Mouse (Mus musculus): ENCODE data around the gene Bmp6. TPM values are rescaled to one million over a fixed set of nuclear protein-coding genes. Genes with fewer than 3 reads are reported as not detected.
A peak's percentile ranks its signal among the peaks of the same experiment; 100 is the strongest.

Gene Bmp6
- polyA plus RNA-seq, 1 experiment from 2014 or later = 0.31 TPM

GRCm38 (mm10) chr13:38345431-38345820 is 519 bp downstream of the Bmp6 start:
- Histone ChIP-seq H3K4me2 (ENCODE audit: low read depth, low read length) (peak overlapping the region; percentile 68), H3K27me3 (ENCODE audit: insufficient read depth, low read length) (peaks cover 47% of the 10 kb centered on the region), H3K36me3 (replicated peaks; ENCODE audit: insufficient read depth, low read length) (no peaks in the 10 kb centered on the region), H3K27ac (ENCODE audit: low read depth) (no peak overlapping the region), H3K4me3 (ENCODE audit: low read depth, low read length) (peak overlapping the region; percentile 42), H3K4me1 (ENCODE audit: insufficient read depth) (peaks cover 12% of the 10 kb centered on the region), H3K9ac (replicated peaks) (no peak overlapping the region), H3K9me3 (ENCODE audit: low read length) (no peaks in the 10 kb centered on the region)
- ATAC-seq (no peak), DNase-seq (no peak)
- TF ChIP-seq CTCF (IDR thresholded peaks at IDR 0.05; ENCODE audit: low read depth) (no peak), EP300 (IDR thresholded peaks at IDR 0.05; ENCODE audit: low read depth) (no peak)
- 4% methylated on average over 23 of the region's 32 CpGs for WGBS (ENCODE audit: insufficient replicate concordance)

- no peak overlapping the region for H3K27ac ChIP-seq (ENCODE audit: low read depth)
- TF ChIP-seq CTCF (IDR thresholded peaks at IDR 0.05; ENCODE audit: low read depth) (no peak), EP300 (IDR thresholded peaks at IDR 0.05; ENCODE audit: low read depth) (no peak)
- no peaks in the 10 kb centered on the region for H3K9me3 ChIP-seq (ENCODE audit: low read length)
- no peaks in the 10 kb centered on the region for H3K36me3 ChIP-seq (replicated peaks; ENCODE audit: insufficient read depth, low read length)
- WGBS (ENCODE audit: insufficient replicate concordance) = under 1% methylated on average over 46 of the region's 63 CpGs
- no peak for ATAC-seq
- H3K4me2 ChIP-seq (ENCODE audit: low read depth, low read length) = peak overlapping the region; percentile 68
- peaks cover 12% of the 10 kb centered on the region for H3K4me1 ChIP-seq (ENCODE audit: insufficient read depth)
- peak; percentile 19 for DNase-seq
- H3K4me3 ChIP-seq (ENCODE audit: low read depth, low read length) = peak overlapping the region; percentile 42
- no peak overlapping the region for H3K9ac ChIP-seq (replicated peaks)
- H3K27me3 ChIP-seq (ENCODE audit: insufficient read depth, low read length) = peaks cover 47% of the 10 kb centered on the region
These were observed 1.4 kb downstream of the Bmp6 start for GRCm38 (mm10) chr13:38346096-38346915.

- Histone ChIP-seq H3K9me3 (ENCODE audit: low read length) (no peaks in the 10 kb centered on the region), H3K4me1 (ENCODE audit: insufficient read depth) (peaks cover 18% of the 10 kb centered on the region), H3K27me3 (ENCODE audit: insufficient read depth, low read length) (peaks cover 47% of the 10 kb centered on the region), H3K36me3 (replicated peaks; ENCODE audit: insufficient read depth, low read length) (no peaks in the 10 kb centered on the region), H3K9ac (replicated peaks) (no peak overlapping the region), H3K4me2 (ENCODE audit: low read depth, low read length) (peak overlapping the region; percentile 68), H3K4me3 (ENCODE audit: low read depth, low read length) (peak overlapping the region; percentile 42), H3K27ac (ENCODE audit: low read depth) (no peak overlapping the region)
- ATAC-seq (no peak), DNase-seq (no peak)
- TF ChIP-seq CTCF (IDR thresholded peaks at IDR 0.05; ENCODE audit: low read depth) (no peak), EP300 (IDR thresholded peaks at IDR 0.05; ENCODE audit: low read depth) (no peak)
- WGBS (ENCODE audit: insufficient replicate concordance) = 16% methylated on average over 19 of the region's 19 CpGs
These were observed 2.3 kb downstream of the Bmp6 start for GRCm38 (mm10) chr13:38347021-38347774.

- no peaks in the 10 kb centered on the region for H3K36me3 ChIP-seq (replicated peaks; ENCODE audit: insufficient read depth, low read length)
- no peak overlapping the region for H3K27ac ChIP-seq (ENCODE audit: low read depth)
- ATAC-seq (no peak), DNase-seq (no peak)
- H3K4me2 ChIP-seq (ENCODE audit: low read depth, low read length) = no peak overlapping the region
- H3K9ac ChIP-seq (replicated peaks) = no peak overlapping the region
- H3K9me3 ChIP-seq (ENCODE audit: low read length) = no peaks in the 10 kb centered on the region
- H3K4me1 ChIP-seq (ENCODE audit: insufficient read depth) = peaks cover 20% of the 10 kb centered on the region
- H3K27me3 ChIP-seq (ENCODE audit: insufficient read depth, low read length) = peaks cover 47% of the 10 kb centered on the region
- WGBS (ENCODE audit: insufficient replicate concordance) = 46% methylated on average over 5 of the region's 5 CpGs
- no peak for TF ChIP-seq CTCF (IDR thresholded peaks at IDR 0.05; ENCODE audit: low read depth)
- no peak for TF ChIP-seq EP300 (IDR thresholded peaks at IDR 0.05; ENCODE audit: low read depth)
- no peak overlapping the region for H3K4me3 ChIP-seq (ENCODE audit: low read depth, low read length)
These were observed 2.8 kb downstream of the Bmp6 start for GRCm38 (mm10) chr13:38347775-38348135.

GRCm38 (mm10) chr13:38349046-38349445 is 4.1 kb downstream of the Bmp6 start:
- WGBS (ENCODE audit: insufficient replicate concordance) = 68% methylated on average over 4 of the region's 4 CpGs
- Histone ChIP-seq H3K4me3 (ENCODE audit: low read depth, low read length) (no peak overlapping the region), H3K9ac (replicated peaks) (no peak overlapping the region), H3K27ac (ENCODE audit: low read depth) (no peak overlapping the region), H3K4me2 (ENCODE audit: low read depth, low read length) (no peak overlapping the region), H3K4me1 (ENCODE audit: insufficient read depth) (peaks cover 20% of the 10 kb centered on the region), H3K27me3 (ENCODE audit: insufficient read depth, low read length) (peaks cover 47% of the 10 kb centered on the region), H3K9me3 (ENCODE audit: low read length) (no peaks in the 10 kb centered on the region), H3K36me3 (replicated peaks; ENCODE audit: insufficient read depth, low read length) (no peaks in the 10 kb centered on the region)
- no peak for DNase-seq
- ATAC-seq = no peak
- TF ChIP-seq EP300 (IDR thresholded peaks at IDR 0.05; ENCODE audit: low read depth) (no peak), CTCF (IDR thresholded peaks at IDR 0.05; ENCODE audit: low read depth) (no peak)

GRCm38 (mm10) chr13:38349818-38350217 is 4.9 kb downstream of the Bmp6 start:
- H3K9ac ChIP-seq (replicated peaks) = no peak overlapping the region
- DNase-seq (no peak), ATAC-seq (no peak)
- H3K9me3 ChIP-seq (ENCODE audit: low read length) = no peaks in the 10 kb centered on the region
- peaks cover 20% of the 10 kb centered on the region for H3K4me1 ChIP-seq (ENCODE audit: insufficient read depth)
- WGBS (ENCODE audit: insufficient replicate concordance) = 35% methylated on average over 5 of the region's 5 CpGs
- no peak overlapping the region for H3K4me3 ChIP-seq (ENCODE audit: low read depth, low read length)
- no peaks in the 10 kb centered on the region for H3K36me3 ChIP-seq (replicated peaks; ENCODE audit: insufficient read depth, low read length)
- H3K27ac ChIP-seq (ENCODE audit: low read depth) = no peak overlapping the region
- TF ChIP-seq EP300 (IDR thresholded peaks at IDR 0.05; ENCODE audit: low read depth) = no peak
- no peak for TF ChIP-seq CTCF (IDR thresholded peaks at IDR 0.05; ENCODE audit: low read depth)
- peaks cover 39% of the 10 kb centered on the region for H3K27me3 ChIP-seq (ENCODE audit: insufficient read depth, low read length)
- no peak overlapping the region for H3K4me2 ChIP-seq (ENCODE audit: low read depth, low read length)
